Mouse (Mus musculus) left cerebral cortex, postnatal 14 days (tissue): ENCODE data around the gene Crhbp. TPM values are rescaled to one million over a fixed set of nuclear protein-coding genes. Genes with fewer than 3 reads are reported as not detected.

ENCODE experiments used
- DNase-seq, 2 experiments: peaks; one replicate each; pipeline ENCODE4 v3.0.0; 2021 to 2022; ENCODE audit warnings: low spot score in 2 of 2, mixed read lengths in 1 of 2
- intact Hi-C: fragments of 180-260 bp; cut with DNase I; formaldehyde crosslinking; loops from one replicate; pipeline ENCODE4 v1.15.1; 2025
- long read RNA-seq, 2 experiments: library from polyadenylated mRNA; stranded (forward); transcript quantifications; one replicate each; pipeline ENCODE4 v2.0.0; 2021
- total RNA-seq, 2 experiments: library from RNA; stranded (reverse); gene quantifications; 2 replicates each; pipeline ENCODE4 v1.2.3; 2021

Gene Crhbp
- 10 to 100 TPM; 16.8 to 20.2 TPM for total RNA-seq
- long read RNA-seq, experiment 1, transcript Crhbp-202 (7 exons, 1,779 nt) = major isoform, 25 of 33 reads
- long read RNA-seq, experiment 1, partial matches to known transcripts = 5 of 33 reads
- long read RNA-seq, experiment 1, other reads (novel, unspliced or antisense) = 3 of 33 reads
- long read RNA-seq, experiment 2, transcript Crhbp-202 (7 exons, 1,779 nt) = major isoform, 20 of 25 reads
- long read RNA-seq, experiment 2, partial matches to known transcripts = 2 of 25 reads
- long read RNA-seq, experiment 2, other reads (novel, unspliced or antisense) = 3 of 25 reads

- intact Hi-C loops = no loop called here
- no peak for DNase-seq
Measured at GRCm38 (mm10) chr13:95444824-95445223, at the start of gene Crhbp. Gene Crhbp (minus strand): TSS chr13:95444924.

- no peak for DNase-seq
- intact Hi-C loops = no loop called here
Measured at GRCm38 (mm10) chr13:95493296-95493695, 48.6 kb upstream of the Crhbp start.

- DNase-seq = no peak
- intact Hi-C loops = no loop called here
Measured at GRCm38 (mm10) chr13:95491327-95491726, 46.6 kb upstream of the Crhbp start.

GRCm38 (mm10) chr13:95484664-95485063, 39.9 kb upstream of the Crhbp start:
- DNase-seq = peak in 1 of 2 experiments; percentile 18
- intact Hi-C loops = no loop called here

GRCm38 (mm10) chr13:95481428-95481827, 36.7 kb upstream of the Crhbp start:
- intact Hi-C loops = loop anchor here (1.0 kb wide), 1 partner anchor 91 kb away; no protein-coding TSS in a partner anchor
- DNase-seq = peak; percentile 82 to 88

GRCm38 (mm10) chr13:95478671-95479413, 34.1 kb upstream of the Crhbp start, which contains the start of gene S100z:
Gene S100z (minus strand): TSS chr13:95478721.
- no peak for DNase-seq
- intact Hi-C loops = no loop called here

- intact Hi-C loops = no loop called here
- DNase-seq = no peak
Measured at GRCm38 (mm10) chr13:95477173-95477572, 32.4 kb upstream of the Crhbp start.

- intact Hi-C loops = no loop called here
Measured at GRCm38 (mm10) chr13:95475124-95475523, 30.4 kb upstream of the Crhbp start.

GRCm38 (mm10) chr13:95474294-95474693, 29.6 kb upstream of the Crhbp start:
- no peak for DNase-seq
- intact Hi-C loops = no loop called here

More at GRCm38 (mm10) chr13:95475124-95475523, 30.4 kb upstream of the Crhbp start:
- DNase-seq = no peak

- DNase-seq = peak in 1 of 2 experiments; percentile 48
- intact Hi-C loops = no loop called here
Measured at GRCm38 (mm10) chr13:95470970-95471369, 26.2 kb upstream of the Crhbp start.

- intact Hi-C loops = no loop called here
- no peak for DNase-seq
Measured at GRCm38 (mm10) chr13:95451529-95451928, 6.8 kb upstream of the Crhbp start.

GRCm38 (mm10) chr13:95450636-95451210, 6.0 kb upstream of the Crhbp start:
- DNase-seq = no peak

GRCm38 (mm10) chr13:95449730-95450129, 5.0 kb upstream of the Crhbp start:
- intact Hi-C loops = no loop called here
- DNase-seq = no peak

More at GRCm38 (mm10) chr13:95450636-95451210, 6.0 kb upstream of the Crhbp start:
- intact Hi-C loops = no loop called here

- DNase-seq = no peak
- intact Hi-C loops = no loop called here
Measured at GRCm38 (mm10) chr13:95444291-95444690, 433 bp downstream of the Crhbp start.

- DNase-seq = no peak
- intact Hi-C loops = no loop called here
Measured at GRCm38 (mm10) chr13:95443376-95444233, 1.1 kb downstream of the Crhbp start.

- DNase-seq = no peak
- intact Hi-C loops = no loop called here
Measured at GRCm38 (mm10) chr13:95442901-95443300, 1.8 kb downstream of the Crhbp start.

GRCm38 (mm10) chr13:95439569-95439968, 5.2 kb downstream of the Crhbp start:
- intact Hi-C loops = no loop called here

GRCm38 (mm10) chr13:95431760-95432159, 13.0 kb downstream of the Crhbp start:
- no peak for DNase-seq
- intact Hi-C loops = no loop called here

More at GRCm38 (mm10) chr13:95439569-95439968, 5.2 kb downstream of the Crhbp start:
- no peak for DNase-seq

GRCm38 (mm10) chr13:95427499-95427898, 17.2 kb downstream of the Crhbp start:
- DNase-seq = no peak
- intact Hi-C loops = no loop called here
